Mouse (Mus musculus): ENCODE data around the gene Tent5c. TPM values are rescaled to one million over a fixed set of nuclear protein-coding genes. Genes with fewer than 3 reads are reported as not detected.
A peak's percentile ranks its signal among the peaks of the same experiment; 100 is the strongest.

The Tent5c gene
- 10 to 100 TPM; 37.6 to 47.6 TPM for polyA plus RNA-seq (2017; shearing (Covaris generic))

GRCm38 (mm10) chr3:100489133-100490009 is at the start of gene Tent5c:
Tent5c (minus strand) TSS chr3:100489324.
- peak; percentile 78 for ATAC-seq

- no peak for ATAC-seq
Observed at GRCm38 (mm10) chr3:100536686-100537085, 47.6 kb upstream of the Tent5c start.

- no peak for ATAC-seq
Observed at GRCm38 (mm10) chr3:100535902-100536301, 46.8 kb upstream of the Tent5c start.

GRCm38 (mm10) chr3:100535298-100535697 is 46.2 kb upstream of the Tent5c start:
- ATAC-seq = no peak

GRCm38 (mm10) chr3:100534394-100534793 is 45.3 kb upstream of the Tent5c start:
- no peak for ATAC-seq

- peak; percentile 81 for ATAC-seq
Observed at GRCm38 (mm10) chr3:100533429-100533828, 44.3 kb upstream of the Tent5c start.

GRCm38 (mm10) chr3:100530919-100531318 is 41.8 kb upstream of the Tent5c start:
- no peak for ATAC-seq

GRCm38 (mm10) chr3:100530244-100530788 is 41.2 kb upstream of the Tent5c start:
- no peak for ATAC-seq

GRCm38 (mm10) chr3:100522671-100523070 is 33.5 kb upstream of the Tent5c start:
- no peak for ATAC-seq

- no peak for ATAC-seq
Observed at GRCm38 (mm10) chr3:100521626-100522025, 32.5 kb upstream of the Tent5c start.

GRCm38 (mm10) chr3:100515754-100516141 is 26.6 kb upstream of the Tent5c start:
- no peak for ATAC-seq

- no peak for ATAC-seq
Observed at GRCm38 (mm10) chr3:100515093-100515753, 26.1 kb upstream of the Tent5c start.

- no peak for ATAC-seq
Observed at GRCm38 (mm10) chr3:100507174-100507573, 18.1 kb upstream of the Tent5c start.

GRCm38 (mm10) chr3:100506715-100507114 is 17.6 kb upstream of the Tent5c start:
- ATAC-seq = no peak

GRCm38 (mm10) chr3:100503882-100504281 is 14.8 kb upstream of the Tent5c start:
- ATAC-seq = no peak

GRCm38 (mm10) chr3:100502516-100502915 is 13.4 kb upstream of the Tent5c start:
- ATAC-seq = peak; percentile 95

GRCm38 (mm10) chr3:100501899-100502298 is 12.8 kb upstream of the Tent5c start:
- ATAC-seq = peak; percentile 5

GRCm38 (mm10) chr3:100496081-100496480 is 7.0 kb upstream of the Tent5c start:
- no peak for ATAC-seq

GRCm38 (mm10) chr3:100495456-100495855 is 6.3 kb upstream of the Tent5c start:
- peak; percentile 43 for ATAC-seq

GRCm38 (mm10) chr3:100494912-100495311 is 5.8 kb upstream of the Tent5c start:
- ATAC-seq = no peak

- peak; percentile 12 for ATAC-seq
Observed at GRCm38 (mm10) chr3:100490010-100490300, 831 bp upstream of the Tent5c start.

- ATAC-seq = peak; percentile 59
Observed at GRCm38 (mm10) chr3:100488251-100489132, 632 bp downstream of the Tent5c start.

GRCm38 (mm10) chr3:100487046-100487445 is 2.1 kb downstream of the Tent5c start:
- ATAC-seq = no peak
